Mouse (Mus musculus) gastrocnemius, postnatal 10 days (tissue): Measurements from ENCODE around the gene Dctd. TPM values are rescaled to one million over a fixed set of nuclear protein-coding genes. Genes with fewer than 3 reads are reported as not detected.
"Not testable (repeated sequence)": the region's sequence is repeated elsewhere in the genome, so short reads cannot be mapped to it uniquely, and the experiment has no call there.

Source experiments
- DNase-seq: peaks from one replicate; pipeline ENCODE4 v3.0.0; 2021; ENCODE audit warnings: mixed read lengths
- total RNA-seq, 2 experiments: library from RNA; stranded (reverse); gene quantifications; 2 replicates each; pipeline ENCODE4 v1.2.3; 2021

The Dctd gene
- total RNA-seq, 2 experiments from 2014 or later = 3.9 to 4.8 TPM

DNA sequence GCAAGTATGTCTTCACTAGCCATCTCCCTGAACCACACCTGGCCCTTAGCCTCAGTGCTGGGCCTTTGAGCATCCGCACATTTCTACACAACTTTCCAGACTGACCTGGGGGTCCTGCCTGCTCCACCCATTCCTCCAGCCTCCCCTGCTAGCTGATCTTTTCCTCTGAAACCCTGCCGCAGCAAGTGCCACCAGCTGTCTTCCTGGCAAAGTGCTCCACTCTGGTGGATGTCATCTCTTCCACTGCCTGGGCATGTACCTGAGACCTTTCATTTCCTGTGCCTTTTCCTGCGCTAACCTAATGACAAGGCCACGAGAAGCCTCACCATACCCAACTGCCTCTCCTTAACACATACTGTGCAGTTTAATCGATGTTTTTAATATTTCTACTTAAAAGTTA is 46.9 kb downstream of the Dctd start:
- DNase-seq = no peak

DNA sequence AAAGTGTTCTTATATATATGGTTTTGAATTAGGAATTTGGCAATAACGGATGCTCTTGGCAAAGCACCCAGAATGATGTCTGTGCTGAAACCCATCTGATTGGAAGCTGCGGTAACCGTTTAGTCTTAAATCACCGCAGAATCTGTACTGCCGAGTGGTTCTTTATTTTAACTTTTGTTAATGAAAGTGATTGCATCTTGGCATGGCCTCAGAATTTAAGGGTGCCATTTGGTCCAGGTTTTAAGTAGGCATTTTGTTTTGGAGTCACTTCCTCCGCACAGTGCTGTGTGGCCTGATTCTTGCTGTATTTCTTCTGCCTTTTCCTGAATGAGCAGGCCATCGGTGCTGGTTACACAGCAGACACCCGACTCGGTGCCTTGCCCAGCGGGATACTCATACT is 47.6 kb downstream of the Dctd start:
- no peak for DNase-seq

DNA sequence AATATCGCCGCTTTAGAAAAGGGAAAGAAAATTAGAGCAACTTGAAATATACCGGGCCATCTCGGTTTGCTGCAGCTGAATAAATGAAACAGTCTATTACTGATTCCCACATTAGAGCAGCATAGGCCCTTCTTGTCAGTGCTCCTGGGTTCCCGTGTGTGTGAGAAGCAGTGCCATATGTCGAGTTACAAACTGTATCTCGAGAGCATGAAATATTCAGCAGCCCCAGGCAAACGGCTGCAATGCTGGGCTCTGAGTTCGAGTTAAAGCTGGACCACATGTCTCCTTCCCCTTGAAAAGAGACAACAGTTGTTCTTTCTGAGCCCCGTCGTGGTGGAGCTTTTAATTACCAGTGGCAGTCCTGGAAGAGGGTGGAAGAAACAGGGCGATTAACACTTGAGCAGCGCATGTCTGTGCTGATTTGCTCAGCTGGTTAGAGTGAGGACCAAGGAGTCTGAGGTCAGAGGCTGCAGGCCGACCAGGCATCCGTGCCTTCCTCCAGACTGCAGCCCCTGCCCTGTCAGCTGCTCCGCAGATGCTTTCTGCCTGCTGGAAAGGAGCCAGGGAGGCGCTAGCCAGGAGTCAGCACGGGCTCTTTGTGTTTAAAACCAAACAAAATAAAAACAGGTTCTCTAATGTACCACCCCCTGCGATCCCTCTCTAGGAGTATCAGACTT is 53.3 kb downstream of the Dctd start:
- DNase-seq = peak; percentile 67

DNA sequence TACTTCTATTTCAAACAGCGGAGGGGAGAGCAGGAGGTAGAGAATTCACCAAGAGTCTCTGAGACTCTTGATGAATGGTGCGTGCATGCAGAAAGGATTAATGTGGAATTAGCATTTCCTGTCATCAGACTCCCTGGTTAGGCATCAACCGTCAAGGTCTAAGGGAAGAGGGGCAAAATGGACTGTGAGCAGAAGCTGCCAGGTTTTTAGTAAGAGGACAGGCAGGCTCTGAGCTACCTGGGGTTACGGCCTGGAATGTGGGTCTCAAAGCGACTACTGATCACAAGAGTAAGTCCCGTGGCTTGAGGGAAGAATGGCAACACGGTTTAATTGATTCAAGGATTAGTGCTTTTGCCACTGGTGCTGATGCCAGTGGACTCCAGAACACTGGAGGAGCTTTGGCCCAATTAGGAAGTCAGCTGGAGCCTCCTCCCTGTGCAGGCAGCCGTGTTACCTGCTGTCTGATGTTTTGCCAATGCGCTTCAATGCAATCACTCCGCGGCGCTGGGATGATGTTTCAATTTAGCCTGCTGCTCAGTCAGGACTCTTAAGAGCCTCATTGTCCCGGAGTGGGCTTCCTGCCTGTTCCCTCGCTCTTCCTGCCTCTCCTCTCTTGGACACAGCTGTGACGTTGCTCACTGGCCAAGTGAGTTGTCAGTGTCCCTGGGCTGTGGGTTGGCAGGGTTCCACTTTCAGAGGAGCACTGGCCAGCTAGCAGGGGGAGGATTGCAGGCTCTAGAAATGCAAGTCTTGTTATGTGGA is 54.6 kb downstream of the Dctd start:
- DNase-seq = peak; percentile 70

DNA sequence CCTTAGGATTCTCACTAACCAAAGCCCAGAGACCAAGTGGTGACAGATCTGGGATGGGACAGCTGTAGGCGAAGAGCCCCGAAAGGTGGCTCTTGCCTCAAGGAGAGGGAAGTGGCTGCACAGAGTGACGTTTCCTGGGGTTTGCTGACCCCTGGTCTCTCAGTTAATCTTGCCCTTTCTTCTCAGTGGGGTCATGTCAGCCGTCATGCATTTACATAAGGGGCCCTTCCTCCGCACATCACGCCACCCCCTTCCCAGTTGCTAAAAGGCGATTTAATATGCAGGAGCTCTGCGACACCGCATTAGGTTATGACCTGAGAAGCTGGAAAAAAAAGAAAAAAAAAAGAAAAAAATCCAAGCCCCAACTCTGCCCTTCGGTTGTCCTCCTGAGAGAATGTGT is 58.8 kb downstream of the Dctd start:
- DNase-seq = no peak

DNA sequence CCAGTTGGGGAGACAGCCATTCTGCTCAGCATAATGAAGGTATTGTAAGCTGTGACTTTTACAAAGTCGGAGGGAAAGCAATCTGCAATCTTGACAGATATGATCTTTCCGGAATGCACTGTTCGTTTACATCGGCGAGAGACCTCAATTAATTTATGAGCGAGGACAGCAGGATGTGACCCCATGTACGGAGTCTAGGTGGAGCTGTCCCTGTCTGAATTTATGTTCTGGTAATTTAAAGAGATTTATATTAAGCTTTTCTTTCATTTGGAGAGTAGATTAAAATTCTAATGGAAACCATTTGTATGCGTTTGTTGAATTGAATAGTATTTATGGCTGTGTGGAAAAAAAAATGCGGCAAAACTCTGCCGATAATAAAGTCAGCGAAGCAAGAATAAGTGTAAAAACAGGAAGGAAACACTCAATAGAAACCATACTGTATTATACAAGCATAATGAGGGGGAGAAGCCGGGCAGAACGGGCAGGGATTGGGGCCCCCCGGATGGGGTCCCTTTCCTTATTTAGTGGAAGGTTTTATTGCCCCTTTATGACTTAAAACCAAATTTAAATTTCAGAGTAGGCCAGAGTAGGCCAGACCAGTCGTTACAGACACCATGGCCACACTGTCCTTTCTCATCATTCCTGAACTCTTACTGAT is 59.8 kb downstream of the Dctd start:
- no peak for DNase-seq

DNA sequence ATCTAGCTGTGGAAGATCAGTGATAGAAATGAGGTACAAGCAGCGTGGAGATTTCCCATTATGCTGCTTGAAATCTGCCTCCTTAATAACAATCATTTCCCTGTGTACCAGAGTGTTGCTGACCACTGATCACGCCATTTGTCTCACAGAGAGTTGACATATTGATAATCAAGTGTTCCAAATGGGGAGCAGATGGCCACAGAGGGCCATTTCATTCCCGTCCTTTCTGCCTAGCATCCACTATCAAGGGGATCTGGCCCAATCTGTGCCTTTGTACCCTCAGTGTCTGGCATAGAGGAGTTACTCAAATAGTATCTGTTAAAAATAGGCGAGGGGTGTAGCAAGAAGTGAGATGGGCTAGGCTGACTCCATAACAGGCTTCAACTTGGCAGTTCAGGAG is 78.5 kb downstream of the Dctd start:
- DNase-seq = no peak

DNA sequence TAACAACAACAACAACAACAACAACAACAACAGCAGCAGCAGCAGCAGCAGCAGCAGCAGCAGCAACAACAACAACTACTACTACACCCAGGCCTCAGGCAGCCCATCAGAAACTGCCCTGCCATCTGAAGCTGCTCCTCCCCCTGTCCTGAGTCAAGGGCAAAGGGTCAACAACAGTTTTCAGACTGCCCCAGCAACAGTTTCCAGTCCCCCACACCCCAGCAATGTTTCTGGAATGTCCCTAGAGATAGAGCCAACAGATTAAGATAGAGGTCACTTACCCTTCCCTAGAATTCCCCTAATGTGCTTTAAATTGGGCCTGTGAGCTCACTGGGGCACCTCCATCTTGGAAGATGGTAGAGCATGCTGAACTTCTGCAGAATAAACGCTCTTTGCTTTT is 79.0 kb downstream of the Dctd start:
- DNase-seq = no peak

DNA sequence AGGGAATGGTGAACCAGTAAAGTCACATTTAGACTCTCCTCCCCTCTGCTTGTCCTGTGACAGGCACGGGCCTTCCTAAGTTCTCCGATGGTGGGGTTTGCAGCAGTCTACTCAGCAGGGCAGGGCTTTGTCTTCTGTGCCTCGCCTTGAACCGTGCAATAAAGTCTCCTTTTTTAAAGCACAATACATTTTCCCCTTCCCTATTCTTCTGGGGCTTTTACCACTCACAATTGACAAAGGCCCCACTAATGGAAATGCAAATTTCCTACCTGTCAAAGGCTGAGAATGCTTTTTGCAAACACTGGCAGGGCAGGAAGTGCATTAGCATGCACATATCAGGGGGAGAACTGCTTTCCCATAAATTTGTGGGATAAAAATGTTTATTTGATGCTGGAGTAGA is 80.1 kb downstream of the Dctd start:
- DNase-seq = no peak

DNA sequence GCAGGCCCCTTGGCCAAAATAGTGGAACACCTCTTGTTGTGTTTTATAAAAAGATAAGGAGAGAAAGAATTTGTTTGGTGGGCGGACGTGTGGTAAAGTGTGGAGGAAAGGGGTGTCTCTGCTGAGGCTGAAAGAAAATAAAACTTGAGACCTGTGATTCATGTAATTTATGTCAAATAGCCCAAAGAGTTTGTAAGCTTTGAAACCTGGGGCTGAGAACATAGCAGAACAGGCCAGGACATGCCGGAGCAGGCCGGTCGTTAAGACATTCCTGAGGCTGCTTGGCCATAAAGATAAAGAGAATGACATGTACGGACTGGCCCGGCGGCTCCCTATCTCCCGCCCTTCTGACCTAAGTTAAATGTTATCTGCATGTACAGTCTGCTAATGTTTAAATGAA is 81.3 kb downstream of the Dctd start:
- not testable (repeated sequence) for DNase-seq

DNA sequence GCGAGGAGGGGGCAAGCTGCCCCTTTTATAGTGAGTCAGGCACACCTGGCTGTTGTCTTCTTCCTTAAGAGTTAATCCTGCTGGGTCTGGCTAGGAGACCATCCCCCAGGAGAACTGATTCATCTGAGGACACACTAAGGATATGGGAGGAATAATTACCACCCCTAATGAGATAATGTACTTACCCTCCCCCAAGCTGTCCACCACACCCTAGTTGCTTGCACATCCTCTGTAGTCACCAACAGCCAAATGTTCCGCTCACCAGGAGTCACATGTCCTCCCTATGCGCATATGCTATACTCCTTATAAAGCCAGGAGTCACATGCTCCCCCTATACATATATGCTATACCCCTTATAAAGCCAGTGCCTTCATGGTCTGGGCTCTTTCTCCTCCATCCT is 82.1 kb downstream of the Dctd start:
- no peak for DNase-seq

DNA sequence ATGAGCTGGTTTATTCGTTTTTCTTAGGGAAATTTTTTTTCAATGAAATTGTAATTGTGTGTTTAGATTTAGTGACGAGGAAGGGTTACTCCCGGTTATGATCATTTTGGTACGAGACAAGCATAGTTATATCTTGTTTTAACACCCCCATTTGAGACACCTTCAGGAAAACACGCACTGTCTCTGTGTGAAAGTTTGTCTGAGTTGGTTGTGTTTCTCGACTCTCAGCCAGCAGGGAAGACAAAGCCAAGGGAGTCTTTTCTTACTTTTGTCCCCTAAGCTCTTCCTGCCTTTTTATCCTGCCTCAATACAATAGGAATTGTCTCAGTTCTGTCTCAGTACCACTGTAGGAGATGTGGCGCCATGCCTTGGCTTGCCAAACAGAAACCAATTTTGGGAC is 84.9 kb downstream of the Dctd start:
- no peak for DNase-seq

DNA sequence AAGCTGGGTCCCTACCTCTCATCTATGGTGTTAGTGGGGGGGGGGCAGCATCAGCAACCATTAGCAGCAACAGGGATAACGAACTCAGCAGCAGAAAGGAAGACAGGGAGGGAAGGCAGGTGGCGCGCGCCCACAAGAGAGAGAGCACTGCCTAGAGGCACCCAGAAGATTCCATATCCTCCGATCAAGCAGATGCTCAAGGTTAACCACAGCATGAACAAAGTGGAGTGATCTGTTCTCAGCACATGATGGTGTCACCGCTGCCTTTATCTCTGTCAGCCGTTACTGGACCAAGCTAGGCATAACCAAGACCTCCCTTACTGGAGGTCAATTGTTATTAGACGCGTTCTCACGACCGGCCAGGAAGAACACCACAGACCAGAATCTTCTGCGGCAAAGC is 89.7 kb downstream of the Dctd start:
- DNase-seq = no peak

DNA sequence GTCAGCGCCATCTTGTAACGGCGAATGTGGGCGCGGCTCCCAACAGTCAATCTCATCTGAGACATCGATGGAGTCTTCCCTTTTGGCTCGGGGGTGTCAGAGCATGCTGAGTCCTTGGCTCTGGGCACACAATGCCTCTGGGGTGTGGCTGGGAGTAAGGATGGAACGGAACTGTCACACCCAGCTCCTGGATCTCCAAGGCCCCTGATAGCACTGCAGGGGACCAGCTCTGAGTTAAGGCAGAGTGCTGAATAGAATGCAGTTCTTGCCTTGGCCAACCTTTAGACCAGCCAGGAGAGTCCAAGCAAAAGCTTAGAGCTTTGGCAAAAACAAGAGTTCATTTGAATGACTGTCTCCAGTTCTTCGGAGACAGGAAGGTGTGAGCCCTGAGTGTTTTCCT is 97.1 kb downstream of the Dctd start:
- no peak for DNase-seq

DNA sequence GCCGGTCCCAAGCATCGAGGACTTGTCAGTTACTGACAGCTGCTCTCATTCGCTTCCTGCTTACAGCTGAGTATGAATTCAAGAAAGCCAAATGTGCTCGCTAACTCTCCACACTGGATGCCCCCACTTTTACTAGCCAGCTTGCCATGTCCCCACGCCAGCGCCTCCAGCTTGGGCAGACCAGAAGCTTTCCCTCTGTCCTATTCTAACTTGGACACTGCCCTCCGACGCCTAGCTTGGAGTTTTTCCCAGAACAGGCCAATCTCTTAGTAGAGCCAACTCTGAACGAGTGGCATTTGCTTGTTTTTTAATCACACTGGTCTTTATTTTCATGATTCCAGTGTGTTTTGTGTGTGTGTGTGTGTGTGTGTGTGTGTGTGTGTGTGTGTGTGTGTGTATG is 100.3 kb downstream of the Dctd start:
- DNase-seq = no peak

DNA sequence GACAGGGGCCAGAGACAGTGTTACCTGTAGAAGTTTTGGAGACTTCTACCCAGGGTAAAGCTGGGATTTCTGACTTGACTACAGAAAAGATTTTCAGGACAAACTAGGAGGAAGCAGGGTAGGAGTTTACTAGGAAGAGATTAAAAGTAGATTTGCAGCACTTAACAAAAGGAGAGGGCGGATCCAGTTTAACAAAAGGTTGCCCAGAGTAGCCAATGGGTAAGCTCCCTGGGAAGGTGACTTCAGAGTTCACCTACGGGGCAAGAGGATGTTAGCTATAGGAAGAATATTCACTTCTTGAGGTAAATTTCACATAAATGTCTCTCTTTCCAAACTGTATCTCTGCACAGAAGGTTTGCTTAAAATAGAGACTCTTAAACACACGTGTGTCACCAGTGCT is 103.7 kb downstream of the Dctd start:
- no peak for DNase-seq

Other genes starting within 250 kb of the Dctd start
- 10 to 100 TPM; 12.8 to 14.6 TPM for gene Wwc2, start 108.2 kb upstream of the Dctd start, total RNA-seq